Mouse (Mus musculus): ENCODE results near the gene Mical3. TPM values are rescaled to one million over a fixed set of nuclear protein-coding genes. Genes with fewer than 3 reads are reported as not detected.

Gene Mical3
- polyA plus RNA-seq, 1 experiment = 10.3 TPM

- H3K79me3 ChIP-seq (ENCODE audit: low read depth) = no peaks in the 10 kb centered on the region
- no peaks in the 10 kb centered on the region for H3K79me2 ChIP-seq (ENCODE audit: control insufficient read depth, insufficient read depth)
- TF ChIP-seq CTCF (IDR thresholded peaks at IDR 0.05; ENCODE audit: control insufficient read depth, insufficient read depth, insufficient read length) (no peak), FOSL1 (IDR thresholded peaks at IDR 0.05; ENCODE audit: insufficient read depth, low read length, poor library complexity, severe bottlenecking) (no peak), USF1 (IDR thresholded peaks at IDR 0.05; ENCODE audit: low read depth) (no peak)
- H3ac ChIP-seq (ENCODE audit: control insufficient read depth, insufficient read length, low read depth) = no peak overlapping the region
- no peaks in the 10 kb centered on the region for H3K27me3 ChIP-seq (ENCODE audit: control insufficient read depth, insufficient read depth, insufficient read length)
- H3K4me3 ChIP-seq (ENCODE audit: insufficient read depth, poor library complexity, severe bottlenecking) = no peak overlapping the region
- H3K36me3 ChIP-seq (ENCODE audit: control insufficient read depth, insufficient read depth) = no peaks in the 10 kb centered on the region
Measured at GRCm38 (mm10) chr6:121176011-121176730, 45.4 kb upstream of the Mical3 start.

- H3K27me3 ChIP-seq (ENCODE audit: control insufficient read depth, insufficient read depth, insufficient read length) = no peaks in the 10 kb centered on the region
- H3K79me2 ChIP-seq (ENCODE audit: control insufficient read depth, insufficient read depth) = no peaks in the 10 kb centered on the region
- no peak overlapping the region for H3K4me3 ChIP-seq (ENCODE audit: insufficient read depth, poor library complexity, severe bottlenecking)
- no peaks in the 10 kb centered on the region for H3K36me3 ChIP-seq (ENCODE audit: control insufficient read depth, insufficient read depth)
- no peaks in the 10 kb centered on the region for H3K79me3 ChIP-seq (ENCODE audit: low read depth)
- TF ChIP-seq CEBPB (IDR thresholded peaks at IDR 0.05; ENCODE audit: low read depth) = no peak
- no peak overlapping the region for H3ac ChIP-seq (ENCODE audit: control insufficient read depth, insufficient read length, low read depth)
Measured at GRCm38 (mm10) chr6:121174761-121175160, 44.0 kb upstream of the Mical3 start.

GRCm38 (mm10) chr6:121173471-121173870 is 42.7 kb upstream of the Mical3 start:
- no peak for TF ChIP-seq CTCF (IDR thresholded peaks at IDR 0.05; ENCODE audit: control insufficient read depth, insufficient read depth, insufficient read length)
- TF ChIP-seq MAX (IDR thresholded peaks at IDR 0.05) = no peak
- no peak for TF ChIP-seq CEBPB (IDR thresholded peaks at IDR 0.05; ENCODE audit: low read depth)
- no peak for TF ChIP-seq MYOG (IDR thresholded peaks at IDR 0.05; ENCODE audit: control insufficient read depth, extremely low read depth, insufficient read length)
- no peak for TF ChIP-seq MYOD1 (IDR thresholded peaks at IDR 0.05; ENCODE audit: control insufficient read depth, insufficient read length, low read depth)
- no peak for TF ChIP-seq FOSL1 (IDR thresholded peaks at IDR 0.05; ENCODE audit: insufficient read depth, low read length, poor library complexity, severe bottlenecking)
- TF ChIP-seq USF1 (IDR thresholded peaks at IDR 0.05; ENCODE audit: low read depth) = no peak
- Histone ChIP-seq H3ac (ENCODE audit: control insufficient read depth, insufficient read length, low read depth) (no peak overlapping the region), H3K79me2 (ENCODE audit: control insufficient read depth, insufficient read depth) (no peaks in the 10 kb centered on the region), H3K79me3 (ENCODE audit: low read depth) (no peaks in the 10 kb centered on the region), H3K4me3 (ENCODE audit: insufficient read depth, poor library complexity, severe bottlenecking) (no peak overlapping the region), H3K36me3 (ENCODE audit: control insufficient read depth, insufficient read depth) (no peaks in the 10 kb centered on the region), H3K27me3 (ENCODE audit: control insufficient read depth, insufficient read depth, insufficient read length) (no peaks in the 10 kb centered on the region)

- no peak for TF ChIP-seq MYOD1 (IDR thresholded peaks at IDR 0.05; ENCODE audit: control insufficient read depth, insufficient read length, low read depth)
- no peak for TF ChIP-seq USF1 (IDR thresholded peaks at IDR 0.05; ENCODE audit: low read depth)
- Histone ChIP-seq H3K79me2 (ENCODE audit: control insufficient read depth, insufficient read depth) (no peaks in the 10 kb centered on the region), H3K79me3 (ENCODE audit: low read depth) (no peaks in the 10 kb centered on the region), H3K27me3 (ENCODE audit: control insufficient read depth, insufficient read depth, insufficient read length) (no peaks in the 10 kb centered on the region), H3K36me3 (ENCODE audit: control insufficient read depth, insufficient read depth) (no peaks in the 10 kb centered on the region), H3ac (ENCODE audit: control insufficient read depth, insufficient read length, low read depth) (no peak overlapping the region), H3K4me3 (ENCODE audit: insufficient read depth, poor library complexity, severe bottlenecking) (no peak overlapping the region)
Measured at GRCm38 (mm10) chr6:121171102-121171501, 40.3 kb upstream of the Mical3 start.

GRCm38 (mm10) chr6:121167381-121167975 is 36.7 kb upstream of the Mical3 start:
- no peak for TF ChIP-seq USF1 (IDR thresholded peaks at IDR 0.05; ENCODE audit: low read depth)
- no peak for TF ChIP-seq MYOD1 (IDR thresholded peaks at IDR 0.05; ENCODE audit: control insufficient read depth, insufficient read length, low read depth)
- TF ChIP-seq MAX (IDR thresholded peaks at IDR 0.05) = no peak
- no peak for TF ChIP-seq CTCF (IDR thresholded peaks at IDR 0.05; ENCODE audit: control insufficient read depth, insufficient read depth, insufficient read length)
- no peak for TF ChIP-seq CEBPB (IDR thresholded peaks at IDR 0.05; ENCODE audit: low read depth)
- TF ChIP-seq MYOG (IDR thresholded peaks at IDR 0.05; ENCODE audit: control insufficient read depth, extremely low read depth, insufficient read length) = no peak
- no peak for TF ChIP-seq FOSL1 (IDR thresholded peaks at IDR 0.05; ENCODE audit: insufficient read depth, low read length, poor library complexity, severe bottlenecking)
- Histone ChIP-seq H3K27me3 (ENCODE audit: control insufficient read depth, insufficient read depth, insufficient read length) (no peaks in the 10 kb centered on the region), H3K4me3 (ENCODE audit: insufficient read depth, poor library complexity, severe bottlenecking) (no peak overlapping the region), H3ac (ENCODE audit: control insufficient read depth, insufficient read length, low read depth) (no peak overlapping the region), H3K36me3 (ENCODE audit: control insufficient read depth, insufficient read depth) (no peaks in the 10 kb centered on the region), H3K79me3 (ENCODE audit: low read depth) (no peaks in the 10 kb centered on the region), H3K79me2 (ENCODE audit: control insufficient read depth, insufficient read depth) (no peaks in the 10 kb centered on the region)

GRCm38 (mm10) chr6:121166098-121166552 is 35.3 kb upstream of the Mical3 start:
- H3K27me3 ChIP-seq (ENCODE audit: control insufficient read depth, insufficient read depth, insufficient read length) = no peaks in the 10 kb centered on the region
- H3K79me3 ChIP-seq (ENCODE audit: low read depth) = no peaks in the 10 kb centered on the region
- no peaks in the 10 kb centered on the region for H3K79me2 ChIP-seq (ENCODE audit: control insufficient read depth, insufficient read depth)
- no peak overlapping the region for H3K4me3 ChIP-seq (ENCODE audit: insufficient read depth, poor library complexity, severe bottlenecking)
- no peaks in the 10 kb centered on the region for H3K36me3 ChIP-seq (ENCODE audit: control insufficient read depth, insufficient read depth)
- no peak for TF ChIP-seq MAX (IDR thresholded peaks at IDR 0.05)
- TF ChIP-seq CEBPB (IDR thresholded peaks at IDR 0.05; ENCODE audit: low read depth) = no peak
- TF ChIP-seq USF1 (IDR thresholded peaks at IDR 0.05; ENCODE audit: low read depth) = no peak
- TF ChIP-seq FOSL1 (IDR thresholded peaks at IDR 0.05; ENCODE audit: insufficient read depth, low read length, poor library complexity, severe bottlenecking) = no peak
- no peak for TF ChIP-seq MYOG (IDR thresholded peaks at IDR 0.05; ENCODE audit: control insufficient read depth, extremely low read depth, insufficient read length)
- TF ChIP-seq CTCF (IDR thresholded peaks at IDR 0.05; ENCODE audit: control insufficient read depth, insufficient read depth, insufficient read length) = no peak
- TF ChIP-seq MYOD1 (IDR thresholded peaks at IDR 0.05; ENCODE audit: control insufficient read depth, insufficient read length, low read depth) = no peak
- no peak overlapping the region for H3ac ChIP-seq (ENCODE audit: control insufficient read depth, insufficient read length, low read depth)

Data from C2C12 (cell line).